Mouse (Mus musculus) megakaryocyte progenitor cell, adult 5-6 weeks (primary cell): Measurements from ENCODE around the gene Mbip. TPM values are rescaled to one million over a fixed set of nuclear protein-coding genes. Genes with fewer than 3 reads are reported as not detected.

Source experiments
- ATAC-seq: replicated peaks from 2 replicates; pipeline ENCODE4 v1.8.0; 2016; ENCODE audit warnings: mild to moderate bottlenecking, moderate TSS enrichment, inconsistent platforms; ENCODE audit not compliant: poor library complexity
- total RNA-seq, 2 experiments: library from RNA; stranded (forward) in 1 of 2; stranded (reverse) in 1 of 2; fragments of 157-497, 149-512 nt in 1 of 2; fragments of 200-1000 nt in 1 of 2; gene quantifications; 2 replicates each; pipeline versions ENCODE4 v1.2.3 to v1.2.4; 2015 to 2017

Gene Mbip
- 27.6 and 29.5 TPM in 2 replicates for total RNA-seq (2015)
- total RNA-seq (2017), result 23.5 and 45.5 TPM in 2 replicates

- ATAC-seq, result peak; percentile 100
Observed at GRCm38 (mm10) chr12:56345367-56346089, at the start of gene Mbip. Mbip (minus strand) TSS chr12:56345894.

GRCm38 (mm10) chr12:56387647-56388205, 42.0 kb upstream of the Mbip start:
- no peak for ATAC-seq

DNA sequence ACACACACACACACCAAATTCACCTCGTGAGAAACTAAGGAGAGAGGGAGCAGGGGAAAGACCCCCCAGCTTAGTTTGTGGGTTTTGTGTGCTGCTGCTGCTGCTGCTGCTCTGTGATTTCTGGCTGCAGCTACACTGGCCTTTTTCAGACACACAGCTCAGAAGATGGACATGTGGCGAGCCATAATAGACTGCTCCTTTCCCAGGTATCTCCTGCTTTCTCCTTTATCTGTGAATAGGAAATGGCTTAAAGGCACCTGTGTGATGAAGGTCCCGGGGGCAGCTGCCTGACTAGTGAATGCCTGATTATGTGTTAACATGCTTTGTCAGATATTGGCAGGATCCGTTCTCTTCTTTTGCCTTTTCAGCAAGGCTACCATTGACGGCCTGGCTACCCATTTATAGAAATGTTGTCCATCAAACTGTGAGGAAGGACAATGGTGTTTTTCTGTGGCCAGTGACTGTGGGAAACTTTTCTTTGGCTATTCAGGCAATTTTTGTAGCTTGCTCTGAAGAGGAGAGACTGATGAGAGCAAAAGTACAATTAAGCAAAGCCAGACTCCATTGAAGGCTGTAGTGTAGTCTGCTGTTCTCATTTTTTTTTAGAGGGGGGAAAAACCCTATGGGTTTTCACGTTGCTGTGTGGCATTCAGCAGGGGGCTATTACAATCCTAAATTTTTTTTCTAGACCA, 41.4 kb upstream of the Mbip start:
- ATAC-seq, result no peak

GRCm38 (mm10) chr12:56344771-56345314, 851 bp downstream of the Mbip start:
- no peak for ATAC-seq

DNA sequence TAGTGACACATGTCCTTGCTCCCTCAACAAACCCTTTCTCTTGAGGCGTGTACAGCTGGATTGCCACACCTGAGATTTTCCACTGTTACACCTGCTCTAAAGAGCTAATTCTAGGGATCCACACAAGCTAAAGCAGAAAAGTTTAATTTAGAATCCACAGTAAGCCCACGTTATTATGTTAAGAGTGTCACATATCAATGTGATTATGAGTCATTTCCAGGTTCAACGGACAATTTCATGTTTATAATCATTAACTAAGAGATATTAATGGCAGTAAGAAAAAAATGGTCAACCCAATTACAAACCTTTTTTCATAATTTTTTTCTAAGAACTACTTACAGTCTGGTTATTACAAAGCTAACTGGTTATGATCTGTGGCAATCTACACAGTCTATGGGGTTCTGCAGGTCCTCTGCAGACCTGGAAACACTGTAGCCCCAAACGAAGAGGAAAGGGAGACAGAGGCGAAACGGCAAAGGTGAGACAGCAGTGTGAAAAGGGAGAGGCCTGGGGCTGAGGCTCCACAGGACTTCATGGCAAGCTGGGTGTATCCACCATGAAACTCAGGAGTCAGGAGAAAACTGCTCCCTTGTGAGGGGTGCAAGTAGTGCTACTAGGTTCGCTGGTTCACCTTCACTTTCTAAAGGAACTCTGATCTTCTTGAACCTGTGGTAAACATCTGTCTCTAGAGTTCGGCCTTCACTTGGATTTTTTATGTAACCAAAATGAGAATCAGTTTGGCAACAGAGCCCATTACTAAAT, 6.2 kb downstream of the Mbip start:
- no peak for ATAC-seq

- ATAC-seq, result no peak
Observed at GRCm38 (mm10) chr12:56333461-56333860, 12.2 kb downstream of the Mbip start.

DNA sequence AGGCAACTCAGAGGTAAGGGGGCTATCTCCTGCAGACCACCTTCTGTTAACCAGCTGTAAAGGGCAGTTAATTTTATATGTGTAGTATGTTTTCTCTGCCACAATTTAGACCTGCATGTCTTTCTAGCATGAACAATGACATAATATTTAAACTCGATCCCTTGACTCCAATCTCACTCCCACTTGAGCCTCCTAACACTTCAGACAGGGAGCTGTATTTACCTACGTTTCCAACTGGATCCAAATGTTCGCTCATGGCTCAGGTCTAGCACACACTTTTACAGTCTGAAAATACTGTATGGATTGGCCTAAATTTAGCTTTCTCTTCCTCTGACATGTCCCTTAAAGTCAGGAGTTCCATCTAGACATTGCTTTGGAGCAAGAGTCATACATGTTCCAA, 13.2 kb downstream of the Mbip start:
- no peak for ATAC-seq

DNA sequence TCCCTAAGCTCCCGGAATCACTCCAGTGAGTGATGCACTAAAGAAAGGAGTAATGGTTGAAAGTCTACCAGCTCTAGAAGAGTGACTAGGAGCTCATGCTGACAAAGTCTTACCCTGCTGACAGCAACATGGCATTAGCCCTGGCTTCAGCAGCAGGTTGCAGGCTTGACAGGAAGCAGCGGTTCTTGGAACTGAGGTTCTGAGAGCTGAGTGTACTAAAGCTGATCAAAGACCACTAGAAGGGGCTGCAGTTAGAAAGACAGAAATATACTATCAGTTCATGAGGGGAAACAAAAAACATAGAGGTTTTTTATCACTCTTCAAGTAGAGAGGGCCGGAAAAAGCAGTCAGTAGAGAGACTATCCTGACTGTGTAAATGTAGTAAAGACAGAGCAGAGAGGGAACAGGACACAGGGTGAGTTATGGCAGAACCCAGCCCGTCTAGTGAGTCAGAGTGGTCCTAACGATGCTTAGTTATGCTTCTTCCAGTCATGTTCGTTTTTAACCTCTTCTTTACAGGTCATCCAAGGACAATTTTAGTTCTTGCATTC, 18.2 kb downstream of the Mbip start:
- ATAC-seq, result no peak

- ATAC-seq, result no peak
Observed at GRCm38 (mm10) chr12:56325851-56326250, 19.8 kb downstream of the Mbip start.

- ATAC-seq, result no peak
Observed at GRCm38 (mm10) chr12:56318941-56319340, 26.8 kb downstream of the Mbip start.

DNA sequence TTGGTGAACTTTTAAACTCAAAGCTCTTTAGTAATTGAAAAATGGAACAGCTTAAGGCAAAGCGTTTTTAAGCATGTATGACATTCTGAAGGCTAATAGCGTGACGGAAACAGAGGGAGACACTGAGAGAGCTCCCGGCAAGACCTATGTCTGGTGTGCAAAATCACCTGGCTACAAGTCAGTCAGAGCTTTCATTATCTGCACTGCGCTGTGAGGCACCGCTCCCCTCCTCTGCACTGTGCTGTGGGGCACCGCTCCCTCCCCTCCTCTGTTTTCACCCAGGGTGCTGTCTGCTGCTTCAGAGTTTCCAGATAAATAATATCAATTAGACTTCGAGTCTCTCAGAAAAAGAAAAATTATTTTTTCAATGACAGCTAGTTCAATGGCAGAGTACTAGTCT, 27.6 kb downstream of the Mbip start:
- ATAC-seq, result no peak

- ATAC-seq, result no peak
Observed at GRCm38 (mm10) chr12:56305758-56306157, 39.9 kb downstream of the Mbip start.

- ATAC-seq, result no peak
Observed at GRCm38 (mm10) chr12:56302321-56303017, 43.2 kb downstream of the Mbip start.

DNA sequence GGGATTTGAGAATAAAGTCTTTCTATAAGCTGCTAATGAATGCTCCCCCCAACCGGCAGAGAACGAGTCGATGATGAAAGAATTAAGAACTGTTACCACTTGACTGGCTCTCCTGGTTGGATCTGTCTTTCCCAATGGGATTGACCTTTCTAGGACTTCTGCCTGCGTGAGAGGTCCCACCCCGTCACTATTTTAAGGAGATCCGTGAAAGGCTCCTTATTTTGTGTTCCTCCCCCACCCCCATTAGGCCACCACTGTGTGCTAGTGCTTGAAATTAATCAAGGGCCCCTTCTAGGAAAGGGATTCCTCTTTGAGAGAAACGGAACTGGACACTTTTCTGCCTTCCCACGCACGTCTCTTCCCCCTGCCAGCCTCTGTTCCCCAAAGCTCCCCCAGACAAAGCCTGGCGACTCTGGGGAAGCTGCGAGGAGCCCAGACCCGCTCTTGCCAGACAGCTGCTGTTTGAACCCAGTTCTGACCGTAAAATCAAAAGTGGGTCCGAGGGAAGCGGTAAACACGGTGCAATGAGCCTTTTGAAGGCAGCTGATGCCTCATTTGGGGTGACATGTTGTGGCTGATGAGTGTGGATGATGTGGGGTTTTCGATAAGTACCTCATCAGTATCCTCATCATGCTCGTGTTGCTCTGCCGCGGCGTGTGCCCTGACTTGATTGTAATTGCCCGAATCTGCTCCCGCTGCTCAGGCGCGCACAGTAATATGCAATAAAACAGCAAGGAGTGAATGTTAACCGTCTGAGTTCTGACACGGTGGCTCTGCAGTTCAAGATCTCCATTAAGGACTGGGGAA, 44.0 kb downstream of the Mbip start:
- ATAC-seq, result no peak; the same call in 1 of the 2 replicates

GRCm38 (mm10) chr12:56299610-56300009, 46.1 kb downstream of the Mbip start:
- ATAC-seq, result no peak

DNA sequence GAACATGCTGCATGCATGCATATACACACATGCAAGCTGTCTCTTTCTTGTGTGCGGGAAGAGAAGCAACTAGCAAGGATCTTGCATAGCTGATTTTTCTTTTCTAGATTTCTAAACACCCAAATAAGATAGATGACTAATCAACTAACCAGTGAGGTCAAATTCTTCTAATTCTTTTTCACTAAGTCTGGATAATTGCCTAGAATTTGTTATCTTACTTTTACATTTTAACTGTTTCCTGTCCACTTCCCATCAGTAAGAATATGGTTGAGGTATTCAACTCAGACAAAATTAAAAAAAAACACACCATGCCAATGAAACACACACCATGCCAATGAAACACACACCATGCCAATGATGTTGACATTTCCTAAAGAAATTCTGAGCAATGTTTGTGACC, 46.8 kb downstream of the Mbip start:
- no peak for ATAC-seq

DNA sequence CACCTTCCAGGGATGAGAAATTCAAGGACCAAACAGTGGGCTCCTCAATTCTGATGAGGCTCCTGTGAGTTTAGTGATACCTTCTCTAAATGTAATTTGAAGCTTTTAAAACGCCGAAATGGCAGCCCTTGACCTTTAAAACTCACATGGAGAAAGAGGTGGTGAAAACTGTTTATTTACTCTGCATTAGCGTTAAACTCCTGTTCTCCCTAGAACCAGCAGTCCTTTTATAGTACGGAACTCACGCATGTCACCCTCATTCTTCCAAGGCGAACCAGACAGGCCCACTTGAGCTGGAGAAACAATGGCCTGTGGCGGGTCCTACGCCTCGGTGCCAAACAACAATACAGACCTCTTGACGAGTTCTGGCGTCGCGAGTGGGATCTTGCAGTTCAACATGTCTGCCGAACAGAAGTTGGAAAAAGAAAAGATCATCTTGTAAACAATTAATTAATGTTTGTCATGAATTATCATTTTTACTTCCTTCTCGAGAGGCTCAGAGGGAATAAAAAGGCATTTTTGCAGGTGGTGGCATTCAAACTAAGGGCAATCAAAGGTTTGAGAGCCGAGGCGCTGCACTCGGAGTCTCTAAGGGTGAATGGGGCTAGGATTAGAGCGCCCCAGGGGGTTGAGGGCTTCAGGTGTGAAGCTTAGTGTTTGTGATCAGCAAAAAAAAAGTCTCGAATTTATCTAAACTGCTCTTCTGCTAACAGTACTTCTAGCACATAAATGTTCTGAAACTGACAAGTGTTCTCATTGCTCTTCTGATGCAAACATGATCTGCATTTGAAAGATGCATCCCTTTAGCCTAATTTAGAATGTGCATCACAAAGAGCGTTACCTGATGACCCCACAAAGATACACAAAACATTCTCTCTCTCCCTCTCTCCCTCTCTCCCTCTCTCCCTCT, 47.5 kb downstream of the Mbip start:
- ATAC-seq, result no peak

GRCm38 (mm10) chr12:56297099-56297498, 48.6 kb downstream of the Mbip start:
- no peak for ATAC-seq
